Mouse (Mus musculus) heart, postnatal 0 days (tissue): ENCODE results near the gene Cmas.

Experiments
- CTCF ChIP-seq: IDR thresholded peaks from 2 replicates; pipeline ENCODE4 v1.5.1; 2016; ENCODE audit warnings: antibody characterized with exemption, control low read depth, low read depth
- EP300 ChIP-seq: IDR thresholded peaks from 2 replicates; pipeline ENCODE4 v1.6.1; 2016; ENCODE audit warnings: antibody characterized with exemption, low read depth

GRCm38 (mm10) chr6:142789736-142790135 is 33.2 kb downstream of the Cmas start:
- TF ChIP-seq CTCF (no peak), EP300 (no peak)
